Mouse (Mus musculus): ENCODE data around the gene Olfr1231. TPM values are rescaled to one million over a fixed set of nuclear protein-coding genes. Genes with fewer than 3 reads are reported as not detected.

Olfr1231 gene
- polyA plus RNA-seq (2012; rRNA removed) (not detected in 2 replicates), polyA plus RNA-seq (2014; fragmentation: Nextera tagmentation; extraction: Ambion mirVana) (not detected in 2 replicates)

GRCm38 (mm10) chr2:89306974-89307373 lies at the start of gene Olfr1231:
Gene Olfr1231 (minus strand): TSS chr2:89307074.
- no peak within 1 kb of the TSS for H3K4me2 ChIP-seq (ENCODE audit: low read depth)
- no peaks in the 10 kb centered on the region for H3K4me1 ChIP-seq (replicated peaks; ENCODE audit: control insufficient read depth in 2 of 2, insufficient read depth in 2 of 2, low read length in 1 of 2)
- no peak within 1 kb of the TSS for H3K27ac ChIP-seq
- ATAC-seq (ENCODE audit: insufficient read depth) (no peak), DNase-seq (ENCODE audit: low read depth in 3 of 3, low spot score in 3 of 3) (no peak)
- H3K4me3 ChIP-seq (ENCODE audit: insufficient read depth in 1 of 2, low read depth in 2 of 2, low read length in 2 of 2), result no peak within 1 kb of the TSS
- TF ChIP-seq CTCF (IDR thresholded peaks at IDR 0.05; ENCODE audit: low read depth), result no peak
- TF ChIP-seq EP300 (IDR thresholded peaks at IDR 0.05; ENCODE audit: low read depth), result no peak
- H3K9me3 ChIP-seq (ENCODE audit: control insufficient read depth, low read length), result no peaks in the 10 kb centered on the region
- H3K36me3 ChIP-seq (replicated peaks; ENCODE audit: control insufficient read depth, insufficient read depth, low read depth), result no peaks in the 10 kb centered on the region
- no peak within 1 kb of the TSS for H3K9ac ChIP-seq (replicated peaks)
- H3K27me3 ChIP-seq (ENCODE audit: control insufficient read depth, insufficient read depth, low read length), result no peaks in the 10 kb centered on the region
- WGBS (ENCODE audit: insufficient replicate concordance), result 50% methylated on average over 2 of the region's 2 CpGs

- no peak for DNase-seq (ENCODE audit: low read depth in 3 of 3, low spot score in 3 of 3)
- Histone ChIP-seq H3K27me3 (ENCODE audit: control insufficient read depth, insufficient read depth, low read length) (no peaks in the 10 kb centered on the region), H3K4me1 (replicated peaks; ENCODE audit: control insufficient read depth in 2 of 2, insufficient read depth in 2 of 2, low read length in 1 of 2) (no peaks in the 10 kb centered on the region), H3K9ac (replicated peaks) (no peak within 1 kb of the TSS), H3K36me3 (replicated peaks; ENCODE audit: control insufficient read depth, insufficient read depth, low read depth) (no peaks in the 10 kb centered on the region), H3K4me3 (ENCODE audit: insufficient read depth in 1 of 2, low read depth in 2 of 2, low read length in 2 of 2) (no peak within 1 kb of the TSS), H3K9me3 (ENCODE audit: control insufficient read depth, low read length) (no peaks in the 10 kb centered on the region), H3K27ac (no peak within 1 kb of the TSS), H3K4me2 (ENCODE audit: low read depth) (no peak within 1 kb of the TSS)
- no peak for ATAC-seq (ENCODE audit: insufficient read depth)
- TF ChIP-seq CTCF (IDR thresholded peaks at IDR 0.05; ENCODE audit: low read depth), result no peak
- TF ChIP-seq EP300 (IDR thresholded peaks at IDR 0.05; ENCODE audit: low read depth), result no peak
Measured at GRCm38 (mm10) chr2:89342298-89342697, 35.4 kb upstream of the Olfr1231 start, which contains the start of gene Olfr1233. Gene Olfr1233 (minus strand): TSS chr2:89342398.

- no peak within 1 kb of the TSS for H3K27ac ChIP-seq
- H3K9me3 ChIP-seq (ENCODE audit: control insufficient read depth, low read length), result no peaks in the 10 kb centered on the region
- no peaks in the 10 kb centered on the region for H3K4me1 ChIP-seq (replicated peaks; ENCODE audit: control insufficient read depth in 2 of 2, insufficient read depth in 2 of 2, low read length in 1 of 2)
- H3K36me3 ChIP-seq (replicated peaks; ENCODE audit: control insufficient read depth, insufficient read depth, low read depth), result no peaks in the 10 kb centered on the region
- TF ChIP-seq CTCF (IDR thresholded peaks at IDR 0.05; ENCODE audit: low read depth) (no peak), EP300 (IDR thresholded peaks at IDR 0.05; ENCODE audit: low read depth) (no peak)
- no peak within 1 kb of the TSS for H3K4me2 ChIP-seq (ENCODE audit: low read depth)
- no peaks in the 10 kb centered on the region for H3K27me3 ChIP-seq (ENCODE audit: control insufficient read depth, insufficient read depth, low read length)
- no peak within 1 kb of the TSS for H3K9ac ChIP-seq (replicated peaks)
- DNase-seq (ENCODE audit: low read depth in 3 of 3, low spot score in 3 of 3), result no peak
- ATAC-seq (ENCODE audit: insufficient read depth), result no peak
- no peak within 1 kb of the TSS for H3K4me3 ChIP-seq (ENCODE audit: insufficient read depth in 1 of 2, low read depth in 2 of 2, low read length in 2 of 2)
Measured at GRCm38 (mm10) chr2:89329575-89329974, 22.7 kb upstream of the Olfr1231 start, which contains the start of gene Olfr1232. Gene Olfr1232 (minus strand): TSS chr2:89329675.

- H3K9me3 ChIP-seq (ENCODE audit: control insufficient read depth, low read length), result no peaks in the 10 kb centered on the region
- H3K27me3 ChIP-seq (ENCODE audit: control insufficient read depth, insufficient read depth, low read length), result no peaks in the 10 kb centered on the region
- no peak within 1 kb of the TSS for H3K4me3 ChIP-seq (ENCODE audit: insufficient read depth in 1 of 2, low read depth in 2 of 2, low read length in 2 of 2)
- H3K4me2 ChIP-seq (ENCODE audit: low read depth), result no peak within 1 kb of the TSS
- H3K4me1 ChIP-seq (replicated peaks; ENCODE audit: control insufficient read depth in 2 of 2, insufficient read depth in 2 of 2, low read length in 1 of 2), result no peaks in the 10 kb centered on the region
- no peak within 1 kb of the TSS for H3K27ac ChIP-seq
- no peak for TF ChIP-seq EP300 (IDR thresholded peaks at IDR 0.05; ENCODE audit: low read depth)
- no peak for TF ChIP-seq CTCF (IDR thresholded peaks at IDR 0.05; ENCODE audit: low read depth)
- H3K36me3 ChIP-seq (replicated peaks; ENCODE audit: control insufficient read depth, insufficient read depth, low read depth), result no peaks in the 10 kb centered on the region
- H3K9ac ChIP-seq (replicated peaks), result no peak within 1 kb of the TSS
- ATAC-seq (ENCODE audit: insufficient read depth) (no peak), DNase-seq (ENCODE audit: low read depth in 3 of 3, low spot score in 3 of 3) (no peak)
- 64% methylated on average over 1 of the region's 1 CpGs for WGBS (ENCODE audit: insufficient replicate concordance)
Measured at GRCm38 (mm10) chr2:89297168-89297567, 9.7 kb downstream of the Olfr1231 start, which contains the start of gene Olfr1230. Gene Olfr1230 (minus strand): TSS chr2:89297268.

- 55% methylated on average over 2 of the region's 2 CpGs for WGBS (ENCODE audit: insufficient replicate concordance)
- H3K9ac ChIP-seq (replicated peaks), result no peak within 1 kb of the TSS
Measured at GRCm38 (mm10) chr2:89287914-89288313, 19.0 kb downstream of the Olfr1231 start, which contains the start of gene Olfr1229. Gene Olfr1229 (minus strand): TSS chr2:89288014.

More at GRCm38 (mm10) chr2:89287914-89288313, 19.0 kb downstream of the Olfr1231 start, which contains the start of gene Olfr1229:
- DNase-seq (ENCODE audit: low read depth in 3 of 3, low spot score in 3 of 3), result no peak
- Histone ChIP-seq H3K27ac (no peak within 1 kb of the TSS), H3K27me3 (ENCODE audit: control insufficient read depth, insufficient read depth, low read length) (no peaks in the 10 kb centered on the region), H3K4me3 (ENCODE audit: insufficient read depth in 1 of 2, low read depth in 2 of 2, low read length in 2 of 2) (no peak within 1 kb of the TSS), H3K36me3 (replicated peaks; ENCODE audit: control insufficient read depth, insufficient read depth, low read depth) (no peaks in the 10 kb centered on the region), H3K4me1 (replicated peaks; ENCODE audit: control insufficient read depth in 2 of 2, insufficient read depth in 2 of 2, low read length in 1 of 2) (no peaks in the 10 kb centered on the region), H3K4me2 (ENCODE audit: low read depth) (no peak within 1 kb of the TSS), H3K9me3 (ENCODE audit: control insufficient read depth, low read length) (no peaks in the 10 kb centered on the region)
- no peak for ATAC-seq (ENCODE audit: insufficient read depth)
- no peak for TF ChIP-seq CTCF (IDR thresholded peaks at IDR 0.05; ENCODE audit: low read depth)
- no peak for TF ChIP-seq EP300 (IDR thresholded peaks at IDR 0.05; ENCODE audit: low read depth)

All from liver, embryonic 14.5 days (tissue).